Mouse (Mus musculus) megakaryocyte, embryonic 14.5 days (primary cell): ENCODE results near the gene Tymp.

Experiments used
- FLI1 ChIP-seq: IDR thresholded peaks from 2 replicates; pipeline ENCODE4 v1.6.1; 2012; ENCODE audit warnings: low read length, inconsistent platforms, mixed read lengths
- GATA1 ChIP-seq: IDR thresholded peaks from 3 replicates; pipeline ENCODE4 v1.6.1; 2012; ENCODE audit warnings: mixed read lengths, low read length, inconsistent platforms, borderline replicate concordance

GRCm38 (mm10) chr15:89352795-89353194 lies 24.0 kb downstream of the Tymp start:
- TF ChIP-seq FLI1 (no peak), GATA1 (no peak)
